Mouse (Mus musculus) c-Kit-positive CD71-negative TER-119-negative erythroid progenitor cells, embryonic 14.5 days (primary cell): Measurements from ENCODE around the gene F3.
"Not testable (repeated sequence)": the region's sequence is repeated elsewhere in the genome, so short reads cannot be mapped to it uniquely, and the experiment has no call there.

Experiments used
- DNase-seq: peaks from one replicate; pipeline ENCODE4 v3.0.0-alpha.2; 2013; ENCODE audit warnings: low read depth

The F3 gene

DNA sequence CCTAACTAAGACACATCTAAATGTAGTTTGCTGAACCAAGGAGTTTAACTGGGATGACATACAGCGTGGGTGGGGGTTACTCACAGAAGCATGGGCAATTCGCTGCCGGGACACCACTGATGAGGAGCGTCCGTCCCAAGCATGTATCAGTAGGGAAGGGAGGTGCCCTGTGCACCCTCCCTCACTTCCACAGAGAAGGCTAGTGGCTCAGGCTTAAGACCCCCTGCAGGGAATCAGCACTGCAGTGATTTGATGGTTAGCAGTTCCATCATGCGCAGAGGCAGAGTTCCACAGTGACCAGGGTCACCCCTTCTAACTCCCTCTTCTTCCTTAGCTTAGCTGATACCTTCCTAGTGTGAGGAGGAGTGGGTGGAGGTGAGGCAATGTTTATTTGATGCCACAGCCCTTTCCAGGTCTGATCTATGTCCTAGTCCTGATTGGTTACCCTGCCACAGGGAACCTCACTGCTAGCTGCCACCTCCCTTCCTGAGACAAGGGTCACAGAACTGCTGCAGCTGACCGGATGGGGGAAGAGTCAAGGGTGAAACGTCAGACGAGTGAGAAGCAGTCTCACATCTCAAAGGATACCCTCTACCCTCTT, 15.5 kb downstream of the F3 start:
- no peak for DNase-seq

DNA sequence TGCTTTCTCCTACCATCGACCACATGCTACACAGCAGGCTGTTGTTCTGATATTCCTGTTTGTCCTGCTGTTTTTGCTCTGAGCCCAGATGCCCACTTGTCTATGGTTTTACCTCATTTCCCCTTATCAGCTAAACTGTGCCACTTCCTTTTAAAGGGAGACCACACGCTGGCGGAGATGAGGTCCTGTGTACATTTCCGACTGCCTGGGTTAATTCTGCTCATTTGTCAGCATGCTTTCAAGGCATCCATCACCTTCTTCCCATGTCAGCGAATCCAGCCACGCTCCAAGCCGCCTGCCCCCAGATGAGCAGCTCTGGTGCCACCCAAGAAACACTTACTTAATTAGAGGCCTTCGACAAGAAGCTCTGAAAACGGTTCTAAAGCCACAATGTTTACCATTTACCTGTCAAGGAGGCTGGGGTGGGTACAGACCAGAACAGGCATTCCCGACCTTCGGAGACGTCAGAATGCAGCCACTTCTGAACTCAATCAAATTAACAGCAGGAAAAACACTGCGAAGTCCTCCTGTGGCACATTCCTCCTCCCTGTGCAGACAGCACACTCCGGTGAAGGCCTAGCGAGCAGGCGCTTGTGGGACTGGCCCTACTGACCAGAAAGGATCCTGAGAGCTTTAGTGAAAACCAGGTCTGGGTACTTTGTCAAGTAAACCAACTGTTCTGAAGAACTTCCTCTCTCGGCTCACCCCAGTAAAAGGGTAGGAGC, 16.3 kb downstream of the F3 start:
- no peak for DNase-seq

DNA sequence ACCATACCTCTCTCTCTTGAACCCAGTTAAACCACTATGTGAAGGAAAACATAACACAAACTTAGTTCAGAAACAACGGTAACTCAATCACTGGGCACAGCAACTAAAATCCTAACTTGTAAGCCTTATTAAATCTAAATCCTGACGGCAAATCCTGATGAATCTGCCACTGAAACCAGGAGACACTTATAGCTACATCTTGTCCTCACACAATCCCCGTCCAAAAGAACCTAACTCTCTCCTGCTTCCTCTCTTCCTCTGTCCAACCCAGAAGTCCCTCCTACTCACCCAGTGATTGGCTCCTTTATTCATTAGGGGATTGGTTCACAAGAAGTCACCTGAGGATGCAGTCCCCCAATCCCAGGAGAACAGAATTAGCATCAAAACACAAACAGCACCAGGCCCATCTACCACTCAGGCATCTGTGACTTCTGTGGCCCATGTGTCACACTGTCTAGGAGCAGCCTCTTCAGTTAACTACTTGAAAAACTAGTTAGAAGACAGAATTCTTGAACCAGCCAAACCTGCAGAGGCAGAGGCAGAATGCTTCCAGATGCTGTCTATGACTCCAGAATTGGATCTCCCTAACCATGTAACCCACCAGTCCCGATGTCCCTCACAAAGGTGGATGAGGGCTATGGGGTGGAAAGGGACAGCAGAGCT, 18.0 kb downstream of the F3 start:
- DNase-seq, result not testable (repeated sequence)

DNA sequence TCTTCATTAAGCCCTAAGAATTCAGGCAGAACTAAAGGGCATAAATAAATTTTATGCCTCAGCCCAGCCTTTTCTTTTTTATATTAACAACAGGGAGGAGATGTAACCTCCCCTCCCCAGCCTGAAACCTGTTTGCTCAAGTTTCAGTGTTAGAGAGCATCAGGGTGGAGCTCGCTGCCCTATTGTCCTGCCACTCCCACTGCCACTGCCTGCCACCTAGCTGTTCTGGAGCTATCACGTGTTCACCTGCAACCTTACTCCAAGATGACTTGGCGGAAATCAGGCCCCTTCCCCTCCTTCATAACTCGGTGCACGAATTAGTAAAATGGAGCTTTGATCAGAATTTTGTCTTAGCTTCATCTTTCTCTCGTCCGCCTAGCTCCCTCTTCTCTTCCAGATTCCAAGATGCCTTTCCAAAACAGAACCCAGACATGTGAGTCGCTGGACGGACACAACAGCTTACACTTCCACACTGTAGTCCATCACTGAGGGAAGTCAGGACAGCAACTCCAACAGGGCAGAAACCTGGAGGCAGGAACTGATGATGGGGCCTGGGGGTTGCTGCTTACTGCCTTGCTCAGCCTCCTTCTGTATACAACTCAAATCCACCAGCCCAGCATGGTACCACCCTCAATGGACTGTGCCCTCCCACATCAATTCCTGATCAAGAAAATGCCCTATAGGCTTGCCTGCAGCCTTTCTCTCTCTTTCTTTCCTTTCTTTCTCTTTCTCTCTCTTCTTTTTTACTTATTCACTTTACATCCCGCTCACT, 31.2 kb downstream of the F3 start:
- not testable (repeated sequence) for DNase-seq

DNA sequence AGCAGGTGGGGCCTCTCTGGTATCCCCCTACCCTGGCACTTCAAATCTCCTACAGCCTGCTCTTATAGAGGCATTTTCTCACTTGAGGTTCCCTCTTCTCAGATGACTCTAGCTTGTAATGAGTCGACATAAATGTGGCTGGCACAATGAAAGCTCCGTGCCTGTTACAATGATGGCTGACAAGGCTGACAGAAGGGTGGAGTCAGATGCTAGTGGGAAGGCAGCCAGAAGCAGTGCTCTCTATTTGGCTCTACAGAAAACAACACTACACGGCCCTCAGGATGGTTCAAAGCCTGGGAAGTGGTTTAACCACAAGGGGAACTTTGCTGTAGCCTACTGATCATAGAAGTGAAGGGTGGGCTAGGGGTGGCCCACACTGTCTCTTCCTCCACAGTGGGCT, 31.8 kb downstream of the F3 start:
- DNase-seq, result no peak

DNA sequence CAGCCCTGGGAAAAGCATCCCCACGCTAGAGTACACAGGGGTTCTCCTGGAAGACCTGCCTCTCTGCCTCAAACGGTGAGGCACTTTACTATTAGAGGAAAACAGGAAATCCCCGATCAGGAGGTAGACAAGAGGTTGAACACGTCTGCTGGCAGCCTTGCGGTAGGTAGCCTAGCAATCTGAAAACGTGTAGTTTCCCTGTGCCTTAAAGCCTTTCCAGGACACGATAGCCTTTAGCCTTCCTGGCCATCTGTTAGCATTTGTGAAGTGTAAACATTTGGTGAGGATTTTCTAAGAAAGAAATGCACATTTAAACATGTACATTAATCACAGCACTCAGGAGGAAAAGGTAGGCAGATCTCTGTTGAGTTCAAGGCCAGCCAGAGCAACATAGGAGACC, 35.0 kb downstream of the F3 start:
- no peak for DNase-seq

DNA sequence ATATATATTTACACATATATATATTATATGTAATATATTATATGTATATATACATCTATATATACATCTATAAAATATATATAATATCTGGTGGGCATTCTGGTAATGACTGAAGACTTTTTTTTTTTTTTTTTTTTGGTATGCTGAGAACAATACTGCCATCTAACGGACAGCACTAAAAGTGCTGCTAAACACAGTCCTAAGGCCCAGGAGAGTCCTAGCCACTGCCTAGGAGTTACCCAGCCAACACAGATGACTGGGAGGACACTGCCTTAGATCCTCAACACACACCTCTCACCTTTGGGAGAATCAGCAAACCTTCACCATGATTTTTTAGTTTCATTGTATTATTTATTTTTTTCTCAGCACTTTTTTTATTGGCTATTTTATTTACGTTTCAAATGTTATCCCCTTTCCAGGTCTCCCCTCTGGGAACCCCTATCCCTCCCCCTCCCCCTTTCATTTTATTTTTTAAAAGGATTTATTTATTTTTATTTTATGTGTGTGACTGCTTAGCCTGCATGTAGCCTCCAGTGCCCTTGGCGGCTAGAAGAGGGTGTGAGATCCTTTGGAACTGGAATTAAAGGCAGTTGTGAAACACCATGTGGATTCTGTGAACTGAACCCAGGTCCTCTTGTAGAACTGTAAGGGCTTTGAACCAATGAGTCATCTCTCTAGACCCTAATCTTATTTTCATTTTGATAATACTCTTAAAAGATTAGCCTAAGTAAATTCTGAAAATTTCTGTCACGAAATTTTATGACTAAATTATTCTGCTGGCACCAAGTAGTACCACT, 38.9 kb downstream of the F3 start:
- DNase-seq, result no peak

DNA sequence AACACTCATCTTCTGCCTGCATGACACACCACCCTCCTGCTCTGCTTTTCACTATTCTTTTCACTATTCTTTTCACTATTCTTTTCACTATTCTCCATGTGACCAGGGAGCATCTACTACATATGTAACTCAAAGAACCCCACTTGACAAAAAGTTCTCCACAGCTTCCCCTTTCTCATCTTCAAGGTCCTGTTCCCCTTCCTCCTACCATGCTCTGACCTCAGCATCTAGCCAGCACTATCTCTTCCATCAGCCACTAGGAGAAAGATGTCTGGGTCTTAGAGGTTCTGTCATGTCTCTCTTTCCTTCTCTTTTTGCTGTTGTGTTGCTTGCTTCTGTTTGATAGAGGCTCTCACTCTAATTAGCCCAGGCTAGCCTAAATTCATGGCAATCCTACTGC, 42.7 kb downstream of the F3 start:
- DNase-seq, result no peak

DNA sequence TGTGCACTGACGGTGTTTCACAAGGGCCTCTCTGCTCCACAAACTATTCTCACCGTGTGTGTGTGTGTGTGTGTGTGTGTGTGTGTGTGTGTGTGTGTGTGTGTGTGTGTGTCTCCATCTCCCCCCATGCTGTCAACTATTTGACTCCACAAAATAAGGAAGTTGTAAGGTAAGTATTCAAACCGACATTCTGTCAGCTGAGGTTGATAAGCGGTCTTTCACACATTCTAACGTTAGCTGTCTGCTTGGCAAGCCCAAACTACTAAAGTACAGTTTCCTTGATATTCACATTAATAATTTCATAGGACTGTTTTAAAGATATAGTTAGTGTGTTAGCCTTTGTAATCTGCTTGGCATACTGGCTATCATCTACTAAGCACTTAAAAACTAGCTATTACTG, 43.5 kb downstream of the F3 start:
- no peak for DNase-seq

DNA sequence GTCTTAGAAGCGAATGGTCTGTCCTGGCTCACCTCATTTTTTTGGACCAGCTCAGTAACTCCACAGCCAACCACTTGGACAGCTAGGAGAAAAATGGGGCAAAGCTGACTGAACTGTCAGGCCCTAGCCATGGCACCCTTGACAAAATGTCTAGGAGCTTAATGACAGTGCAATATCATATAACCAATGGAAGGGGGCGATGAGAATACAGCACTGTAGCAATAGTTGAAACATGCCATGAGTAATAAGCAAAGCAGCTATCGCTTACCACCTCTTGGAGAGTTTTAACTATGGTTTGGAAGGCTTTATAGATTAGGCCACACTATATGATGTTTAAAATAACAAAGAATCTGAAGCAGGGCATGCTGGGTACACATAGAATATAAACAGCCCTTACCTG, 45.4 kb downstream of the F3 start:
- no peak for DNase-seq

DNA sequence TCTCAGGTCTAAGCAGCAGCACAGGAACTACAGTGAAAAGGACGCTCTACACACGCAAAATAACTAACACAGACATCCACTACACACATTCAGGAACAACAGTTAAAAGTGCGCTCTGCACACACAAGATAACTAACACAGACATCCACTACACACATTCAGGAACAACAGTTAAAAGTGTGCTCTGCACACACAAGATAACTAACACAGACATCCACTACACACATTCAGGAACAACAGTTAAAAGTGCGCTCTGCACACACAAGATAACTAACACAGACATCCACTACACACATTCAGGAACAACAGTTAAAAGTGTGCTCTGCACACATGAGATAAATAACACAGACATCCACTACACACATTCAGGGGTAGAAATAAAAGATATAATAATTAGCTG, 50.0 kb downstream of the F3 start:
- DNase-seq, result not testable (repeated sequence)

DNA sequence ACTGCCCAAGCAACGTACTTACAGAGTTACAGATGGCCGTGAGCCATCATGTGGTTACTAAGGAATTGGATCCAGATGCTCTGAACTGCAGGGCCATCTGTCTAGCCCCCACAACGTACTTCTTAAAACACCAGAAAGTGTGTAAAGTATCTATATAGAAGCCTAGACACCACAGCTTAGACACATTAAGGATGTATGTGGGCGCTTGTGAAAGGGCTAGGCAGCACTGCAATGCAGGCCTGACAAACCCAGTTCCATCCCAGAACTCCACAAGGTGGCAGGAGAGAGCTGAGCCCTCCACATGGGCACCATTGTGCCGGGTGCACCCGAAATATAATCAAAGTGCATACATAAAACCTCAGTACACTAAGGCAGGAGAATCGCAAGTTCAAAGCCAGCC, 54.6 kb downstream of the F3 start:
- DNase-seq, result no peak

DNA sequence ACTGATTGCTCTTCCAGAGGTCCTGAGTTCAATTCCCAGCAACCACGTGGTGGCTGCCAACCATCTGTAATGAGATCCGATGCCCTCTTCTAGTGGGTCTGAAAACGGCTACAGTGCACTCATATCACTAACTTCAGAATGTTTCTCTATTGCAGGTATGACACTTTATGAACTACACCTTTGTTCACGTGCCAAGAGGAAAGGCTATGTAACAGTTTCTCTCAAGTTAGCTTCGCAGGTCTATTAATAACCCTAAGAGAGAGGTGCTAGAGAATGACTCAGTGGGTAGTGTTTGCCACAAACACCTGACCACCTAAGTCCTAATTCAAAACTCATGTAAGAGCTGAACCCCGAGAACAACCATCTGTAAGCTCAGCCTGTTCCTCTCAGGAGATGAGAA, 59.7 kb downstream of the F3 start:
- no peak for DNase-seq
